Mouse (Mus musculus) megakaryocyte, embryonic 14.5 days (primary cell): Measurements from ENCODE around the gene H6pd.

ENCODE experiments used
- FLI1 ChIP-seq: IDR thresholded peaks from 2 replicates; pipeline ENCODE4 v1.6.1; 2012; ENCODE audit warnings: low read length, inconsistent platforms, mixed read lengths
- GATA1 ChIP-seq: IDR thresholded peaks from 3 replicates; pipeline ENCODE4 v1.6.1; 2012; ENCODE audit warnings: mixed read lengths, low read length, inconsistent platforms, borderline replicate concordance

- TF ChIP-seq GATA1, result no peak
- no peak for TF ChIP-seq FLI1
Observed at GRCm38 (mm10) chr4:149936921-149937320, 71.9 kb downstream of the H6pd start.
